Mouse (Mus musculus): Measurements from ENCODE around the gene Pip5k1a. TPM values are rescaled to one million over a fixed set of nuclear protein-coding genes. Genes with fewer than 3 reads are reported as not detected.

The Pip5k1a gene
- polyA plus RNA-seq (2014; fragmentation: Illumina TruSeq; extraction: RNeasy Lipid Tissue Mini Kit (QIAGEN cat#74804); ENCODE audit: low read depth, low replicate concordance), result 5.5 TPM

GRCm38 (mm10) chr3:95106338-95107117 lies at the start of gene Pip5k1a:
Gene Pip5k1a (minus strand): TSS chr3:95106930.

GRCm38 (mm10) chr3:95141952-95142616 lies 35.4 kb upstream of the Pip5k1a start, which contains the start of gene Tnfaip8l2:
Gene Tnfaip8l2 (minus strand): TSS chr3:95142360.

GRCm38 (mm10) chr3:95133680-95134101 lies 27.0 kb upstream of the Pip5k1a start, which contains the start of the genes Scnm1 and Lysmd1:
Gene Scnm1 (minus strand): TSS chr3:95134011.
Gene Lysmd1 (plus strand): TSS chr3:95134088.

GRCm38 (mm10) chr3:95124246-95124645 lies 17.5 kb upstream of the Pip5k1a start, which contains the start of gene Tmod4:
Gene Tmod4 (plus strand): TSS chr3:95124476.

GRCm38 (mm10) chr3:95110911-95111726 lies 4.4 kb upstream of the Pip5k1a start, which contains the start of gene Vps72:
Gene Vps72 (plus strand): TSS chr3:95111022.

GRCm38 (mm10) chr3:95042166-95042837 lies 64.4 kb downstream of the Pip5k1a start, which contains the start of gene Psmd4:
Gene Psmd4 (minus strand): TSS chr3:95042614.

GRCm38 (mm10) chr3:95015337-95015872 lies 91.3 kb downstream of the Pip5k1a start, which contains the start of gene Zfp687:
Gene Zfp687 (minus strand): TSS chr3:95015448.

Other genes starting within 250 kb of the Pip5k1a start
- 71.9 TPM for gene Psmb4, start 220.0 kb downstream of the Pip5k1a start, polyA plus RNA-seq (2014; fragmentation: Illumina TruSeq; extraction: RNeasy Lipid Tissue Mini Kit (QIAGEN cat#74804); ENCODE audit: low read depth, low replicate concordance)
- gene Selenbp1, start 173.9 kb downstream of the Pip5k1a start, polyA plus RNA-seq (2014; fragmentation: Illumina TruSeq; extraction: RNeasy Lipid Tissue Mini Kit (QIAGEN cat#74804); ENCODE audit: low read depth, low replicate concordance), result 41.9 TPM
- gene Rfx5, start 152.9 kb downstream of the Pip5k1a start, polyA plus RNA-seq (2014; fragmentation: Illumina TruSeq; extraction: RNeasy Lipid Tissue Mini Kit (QIAGEN cat#74804); ENCODE audit: low read depth, low replicate concordance), result 9.8 TPM
- 11.2 TPM for gene Pi4kb, start 132.2 kb downstream of the Pip5k1a start, polyA plus RNA-seq (2014; fragmentation: Illumina TruSeq; extraction: RNeasy Lipid Tissue Mini Kit (QIAGEN cat#74804); ENCODE audit: low read depth, low replicate concordance)
- 1.3 TPM for gene Zfp687, start 91.5 kb downstream of the Pip5k1a start, polyA plus RNA-seq (2014; fragmentation: Illumina TruSeq; extraction: RNeasy Lipid Tissue Mini Kit (QIAGEN cat#74804); ENCODE audit: low read depth, low replicate concordance)
- gene Psmd4, start 64.3 kb downstream of the Pip5k1a start, polyA plus RNA-seq (2014; fragmentation: Illumina TruSeq; extraction: RNeasy Lipid Tissue Mini Kit (QIAGEN cat#74804); ENCODE audit: low read depth, low replicate concordance), result 14.5 TPM
- gene Vps72, start 4.1 kb upstream of the Pip5k1a start, polyA plus RNA-seq (2014; fragmentation: Illumina TruSeq; extraction: RNeasy Lipid Tissue Mini Kit (QIAGEN cat#74804); ENCODE audit: low read depth, low replicate concordance), result 4.8 TPM
- not detected for gene Tmod4, start 17.5 kb upstream of the Pip5k1a start, polyA plus RNA-seq (2014; fragmentation: Illumina TruSeq; extraction: RNeasy Lipid Tissue Mini Kit (QIAGEN cat#74804); ENCODE audit: low read depth, low replicate concordance)
- gene Scnm1, start 27.1 kb upstream of the Pip5k1a start, polyA plus RNA-seq (2014; fragmentation: Illumina TruSeq; extraction: RNeasy Lipid Tissue Mini Kit (QIAGEN cat#74804); ENCODE audit: low read depth, low replicate concordance), result 11.2 TPM
- 2.8 TPM for gene Lysmd1, start 27.2 kb upstream of the Pip5k1a start, polyA plus RNA-seq (2014; fragmentation: Illumina TruSeq; extraction: RNeasy Lipid Tissue Mini Kit (QIAGEN cat#74804); ENCODE audit: low read depth, low replicate concordance)
- not detected for gene Tnfaip8l2, start 35.4 kb upstream of the Pip5k1a start, polyA plus RNA-seq (2014; fragmentation: Illumina TruSeq; extraction: RNeasy Lipid Tissue Mini Kit (QIAGEN cat#74804); ENCODE audit: low read depth, low replicate concordance)
- 0.32 TPM for gene Sema6c, start 53.5 kb upstream of the Pip5k1a start, polyA plus RNA-seq (2014; fragmentation: Illumina TruSeq; extraction: RNeasy Lipid Tissue Mini Kit (QIAGEN cat#74804); ENCODE audit: low read depth, low replicate concordance)
- 11.3 TPM for gene Gabpb2, start 111.0 kb upstream of the Pip5k1a start, polyA plus RNA-seq (2014; fragmentation: Illumina TruSeq; extraction: RNeasy Lipid Tissue Mini Kit (QIAGEN cat#74804); ENCODE audit: low read depth, low replicate concordance)
- 5.0 TPM for gene Cdc42se1, start 121.8 kb upstream of the Pip5k1a start, polyA plus RNA-seq (2014; fragmentation: Illumina TruSeq; extraction: RNeasy Lipid Tissue Mini Kit (QIAGEN cat#74804); ENCODE audit: low read depth, low replicate concordance)
- gene Mllt11, start 125.2 kb upstream of the Pip5k1a start, polyA plus RNA-seq (2014; fragmentation: Illumina TruSeq; extraction: RNeasy Lipid Tissue Mini Kit (QIAGEN cat#74804); ENCODE audit: low read depth, low replicate concordance), result 2.3 TPM
- not detected for gene Gm128, start 134.7 kb upstream of the Pip5k1a start, polyA plus RNA-seq (2014; fragmentation: Illumina TruSeq; extraction: RNeasy Lipid Tissue Mini Kit (QIAGEN cat#74804); ENCODE audit: low read depth, low replicate concordance)
- not detected for gene Bnipl, start 144.3 kb upstream of the Pip5k1a start, polyA plus RNA-seq (2014; fragmentation: Illumina TruSeq; extraction: RNeasy Lipid Tissue Mini Kit (QIAGEN cat#74804); ENCODE audit: low read depth, low replicate concordance)
- 110 TPM for gene Mindy1, start 174.4 kb upstream of the Pip5k1a start, polyA plus RNA-seq (2014; fragmentation: Illumina TruSeq; extraction: RNeasy Lipid Tissue Mini Kit (QIAGEN cat#74804); ENCODE audit: low read depth, low replicate concordance)
- gene Prune1, start 175.1 kb upstream of the Pip5k1a start, polyA plus RNA-seq (2014; fragmentation: Illumina TruSeq; extraction: RNeasy Lipid Tissue Mini Kit (QIAGEN cat#74804); ENCODE audit: low read depth, low replicate concordance), result 5.4 TPM
- gene Anxa9, start 200.2 kb upstream of the Pip5k1a start, polyA plus RNA-seq (2014; fragmentation: Illumina TruSeq; extraction: RNeasy Lipid Tissue Mini Kit (QIAGEN cat#74804); ENCODE audit: low read depth, low replicate concordance), result 0.26 TPM
- 417 TPM for gene Cers2, start 207.9 kb upstream of the Pip5k1a start, polyA plus RNA-seq (2014; fragmentation: Illumina TruSeq; extraction: RNeasy Lipid Tissue Mini Kit (QIAGEN cat#74804); ENCODE audit: low read depth, low replicate concordance)